Mouse (Mus musculus) CD8-positive naive resting alpha-beta T cell, adult 2 months (primary cell): ENCODE measurements around the gene Galc.
"Not testable (repeated sequence)": the region's sequence is repeated elsewhere in the genome, so short reads cannot be mapped to it uniquely, and the experiment has no call there.

ENCODE experiments used
- DNase-seq, 2 experiments: peaks; one replicate each; pipeline ENCODE4 v3.0.0; 2022; ENCODE audit warnings: low read depth in 2 of 2, low spot score in 2 of 2

Galc gene

GRCm38 (mm10) chr12:98255373-98255995 is 3.8 kb downstream of the Galc start:
- no peak for DNase-seq

DNA sequence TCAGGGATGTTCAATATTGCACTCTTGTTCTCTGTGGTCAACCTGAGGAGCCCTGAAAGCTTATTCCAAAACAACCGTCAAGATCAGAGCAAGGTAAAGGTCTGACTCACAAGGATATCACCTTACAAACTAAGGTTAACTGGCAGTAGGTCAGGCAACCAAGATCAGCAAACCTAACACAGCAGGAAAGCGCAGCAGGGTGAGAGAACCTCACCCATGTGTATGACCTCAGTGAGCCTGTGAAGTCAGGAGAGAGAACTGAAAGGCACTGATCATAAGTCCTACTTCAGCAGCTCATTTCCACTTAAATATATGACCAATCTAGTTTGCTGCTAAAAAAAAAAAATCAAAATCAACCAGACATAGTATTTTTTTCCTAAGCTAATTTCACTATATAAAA is 6.8 kb downstream of the Galc start:
- DNase-seq: no peak

- DNase-seq: no peak
Observed at GRCm38 (mm10) chr12:98250327-98250726, 8.9 kb downstream of the Galc start.

GRCm38 (mm10) chr12:98249671-98250070 is 9.6 kb downstream of the Galc start:
- DNase-seq: no peak

- DNase-seq: peak; percentile 46 to 66
Observed at GRCm38 (mm10) chr12:98246835-98247234, 12.4 kb downstream of the Galc start.

DNA sequence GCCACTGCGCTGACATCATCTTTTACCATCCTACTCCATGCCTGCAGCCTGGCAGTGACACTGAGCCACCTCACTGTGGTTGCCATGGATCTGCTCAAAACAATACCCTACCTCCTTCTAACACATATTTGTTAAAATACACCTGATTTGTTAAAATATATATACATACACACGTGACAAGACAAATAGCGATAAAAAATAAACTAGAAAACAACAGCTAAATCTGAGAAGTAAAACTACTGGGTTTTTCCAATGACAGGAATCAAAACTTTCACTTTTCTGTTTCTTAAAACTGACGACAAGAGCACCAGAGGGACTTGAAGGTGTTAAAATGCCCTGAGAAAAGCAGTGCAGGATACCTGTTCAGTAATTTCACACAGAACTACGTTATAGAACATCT is 14.4 kb downstream of the Galc start:
- DNase-seq: no peak

DNA sequence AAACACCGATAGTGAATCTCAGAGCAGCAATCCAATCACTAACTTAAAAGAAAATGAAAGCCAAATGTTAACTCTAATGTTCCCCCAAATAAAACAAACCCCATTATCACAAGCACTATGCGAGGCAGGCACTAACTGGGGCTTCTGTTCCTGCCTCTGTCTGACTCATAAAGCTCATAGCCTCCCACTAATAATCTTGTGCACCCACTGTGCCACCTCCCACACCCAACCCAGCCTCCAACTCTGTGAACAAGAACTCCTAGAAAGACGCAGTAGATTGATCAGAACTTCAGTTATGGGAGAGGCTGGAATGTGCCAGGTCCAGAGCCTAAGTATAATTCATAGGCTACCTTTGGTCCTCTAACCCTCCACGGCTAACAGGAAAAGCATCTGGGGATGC is 15.1 kb downstream of the Galc start:
- DNase-seq: no peak

GRCm38 (mm10) chr12:98238478-98238877 is 20.8 kb downstream of the Galc start:
- not testable (repeated sequence) for DNase-seq

DNA sequence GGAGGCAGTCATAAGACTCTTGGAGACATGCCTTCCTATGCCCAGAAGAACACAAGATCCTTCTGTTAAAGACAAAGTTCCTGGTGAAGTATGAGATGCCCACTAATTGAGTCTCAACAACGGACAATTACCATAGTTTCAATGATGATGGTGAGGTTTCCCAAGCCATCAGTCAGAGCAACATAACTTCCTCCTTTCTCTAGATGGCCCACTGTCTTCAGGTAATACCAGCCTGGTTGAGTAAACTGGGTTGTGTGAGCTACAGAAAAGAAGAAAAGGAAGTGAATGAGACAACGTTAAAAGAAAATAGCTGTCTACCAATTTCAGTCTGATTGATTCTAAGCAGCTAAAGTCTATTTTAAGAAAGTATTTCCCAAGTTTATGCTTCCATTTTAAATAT is 32.2 kb downstream of the Galc start:
- DNase-seq: no peak

DNA sequence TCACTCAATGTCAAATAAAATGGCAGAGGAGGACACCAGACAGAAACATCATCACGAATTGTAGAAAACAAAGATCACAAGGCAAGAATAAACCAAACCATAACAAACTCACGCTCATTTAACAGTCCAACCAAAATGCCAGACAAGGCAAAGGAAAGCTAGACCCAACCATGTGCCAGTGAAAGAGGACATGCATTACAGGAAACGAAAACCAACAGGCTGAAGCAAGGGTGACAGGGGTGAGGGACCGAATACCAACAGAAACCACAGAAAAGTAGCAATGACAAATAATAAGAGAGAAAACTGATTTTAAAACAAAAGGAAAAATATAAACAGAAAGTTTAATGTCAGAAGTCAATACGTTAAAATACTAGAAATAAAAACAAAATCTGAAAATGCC is 36.0 kb downstream of the Galc start:
- no peak for DNase-seq

GRCm38 (mm10) chr12:98216432-98216831 is 42.8 kb downstream of the Galc start:
- DNase-seq: no peak

DNA sequence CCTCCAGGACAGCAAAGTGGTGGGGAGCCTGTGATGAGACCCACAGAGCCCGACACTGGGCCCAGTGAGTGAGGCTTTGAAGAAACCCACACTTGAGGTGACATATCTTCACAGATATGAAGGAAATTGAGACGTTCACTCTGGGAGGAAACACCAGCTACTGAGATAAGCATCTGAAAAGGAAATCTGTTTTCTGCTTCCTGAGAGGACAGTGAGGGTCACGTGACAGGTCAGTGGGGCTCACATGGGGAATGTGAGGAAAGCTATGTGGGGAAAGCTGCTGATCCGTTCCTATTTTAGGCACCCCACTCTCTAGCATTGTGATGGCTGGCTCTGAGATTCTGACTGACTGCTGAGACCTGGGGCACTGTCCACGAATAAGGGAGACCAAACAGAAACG is 43.7 kb downstream of the Galc start:
- DNase-seq: no peak

DNA sequence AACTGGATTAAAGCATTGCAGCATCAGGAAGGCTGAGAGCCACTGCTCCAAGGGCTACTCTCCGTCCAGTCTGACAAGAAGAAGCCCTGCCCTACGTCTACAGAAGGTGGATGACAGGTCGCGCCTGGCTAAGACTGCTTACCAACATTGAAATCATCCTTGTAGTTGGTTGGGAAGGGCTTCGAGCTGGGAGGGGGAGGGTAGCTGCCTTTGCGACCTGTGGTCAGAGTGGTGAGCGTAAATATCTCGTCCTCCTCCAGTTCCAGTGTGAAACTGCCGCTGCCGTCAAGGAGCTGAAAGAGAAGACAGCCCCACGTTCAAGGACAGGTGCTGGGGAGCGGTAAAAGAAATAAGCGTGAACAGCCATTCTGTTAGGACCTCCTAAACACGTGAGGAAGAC is 45.1 kb downstream of the Galc start:
- no peak for DNase-seq

DNA sequence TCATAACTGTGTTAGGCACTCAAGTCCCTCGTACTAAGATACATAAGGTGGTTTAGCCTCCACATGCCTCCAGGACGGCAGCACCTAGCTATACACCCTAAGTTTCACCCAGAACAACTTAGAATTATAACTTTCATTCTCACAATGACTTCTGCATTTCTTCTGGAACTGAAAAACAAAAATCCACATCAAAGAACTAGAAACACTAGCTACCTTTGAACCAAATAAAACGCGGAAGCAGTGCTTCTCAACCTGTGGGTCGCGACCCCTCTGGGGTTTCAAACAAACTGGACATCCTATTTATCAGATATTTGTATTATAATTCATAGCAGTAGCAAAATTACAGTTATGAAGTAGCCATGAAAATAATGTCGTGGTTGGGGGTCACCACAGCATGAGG is 45.5 kb downstream of the Galc start:
- DNase-seq: no peak

GRCm38 (mm10) chr12:98213332-98213731 is 45.9 kb downstream of the Galc start:
- no peak for DNase-seq

- peak; percentile 15 to 16 for DNase-seq
Observed at GRCm38 (mm10) chr12:98212457-98213175, 46.6 kb downstream of the Galc start.

DNA sequence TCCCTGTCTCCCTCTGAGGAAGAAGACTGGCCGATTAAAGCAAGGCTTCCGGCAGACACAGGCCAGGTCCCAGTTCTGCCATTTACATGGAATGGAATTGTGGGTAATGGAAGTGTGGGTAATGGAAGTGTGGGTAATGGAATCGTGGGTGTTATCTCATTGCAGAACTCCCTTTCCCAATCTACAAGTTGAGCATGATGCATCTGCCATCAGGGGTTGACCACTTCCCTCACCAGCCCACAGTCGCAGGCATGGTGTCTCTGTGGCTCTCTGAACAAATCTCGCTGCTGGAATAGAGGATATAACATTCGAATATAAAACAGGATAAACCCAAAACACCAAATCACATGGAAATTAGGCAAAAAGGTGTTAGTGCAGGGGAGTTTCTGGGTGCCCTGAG is 48.8 kb downstream of the Galc start:
- no peak for DNase-seq

GRCm38 (mm10) chr12:98208104-98208503 is 51.2 kb downstream of the Galc start:
- DNase-seq: no peak

DNA sequence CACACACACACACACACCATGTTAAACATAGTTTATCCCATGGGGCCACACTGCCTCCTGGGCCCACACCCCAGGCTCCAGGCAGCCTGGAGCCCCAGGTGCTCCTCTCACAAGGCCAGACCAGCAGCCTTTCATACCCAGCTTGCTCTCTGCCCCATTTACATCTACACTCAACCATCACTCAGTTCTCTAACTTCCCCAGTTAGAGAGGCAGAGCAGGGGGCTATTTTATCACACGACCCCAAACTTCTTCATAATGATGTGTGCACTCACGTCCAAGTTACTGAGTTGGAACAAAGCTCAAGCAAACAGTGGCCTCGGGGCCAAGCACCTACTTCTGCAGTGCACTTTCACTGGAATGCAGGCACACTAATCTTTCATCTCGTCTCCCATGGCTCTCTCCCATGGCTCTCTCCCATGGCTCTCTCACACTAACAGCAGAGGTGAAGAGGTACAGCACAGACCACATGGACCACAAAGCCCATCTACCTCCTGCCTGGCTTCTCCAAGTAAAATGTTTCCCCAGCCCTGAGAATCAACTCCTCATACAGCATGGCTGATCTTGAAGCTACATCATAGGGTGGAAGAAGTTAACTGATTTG is 53.7 kb downstream of the Galc start:
- DNase-seq: no peak

- DNase-seq: no peak
Observed at GRCm38 (mm10) chr12:98197401-98197800, 61.9 kb downstream of the Galc start.

DNA sequence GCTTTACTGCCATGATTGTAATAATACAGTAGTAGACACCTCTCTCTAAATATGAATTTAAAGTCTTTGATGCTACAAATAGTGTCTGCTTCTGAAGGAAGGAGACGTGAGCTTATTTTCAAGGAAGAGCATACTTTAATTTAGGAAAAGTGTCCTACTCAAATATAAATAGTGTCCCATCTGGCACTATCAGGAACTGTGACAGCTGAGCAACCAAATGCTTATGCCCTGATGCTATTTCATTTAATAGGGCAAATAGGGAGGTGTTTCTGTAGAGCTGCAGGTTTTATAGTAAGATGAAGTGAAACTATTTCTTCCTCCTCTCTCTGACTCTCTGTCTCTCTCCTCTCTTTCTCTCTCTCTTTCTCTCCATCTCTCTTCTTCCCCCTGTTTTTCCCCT is 69.1 kb downstream of the Galc start:
- DNase-seq: no peak

- DNase-seq: no peak
Observed at GRCm38 (mm10) chr12:98189096-98189495, 70.2 kb downstream of the Galc start.
